Mouse (Mus musculus): ENCODE data around the gene Ninj1.

DNA sequence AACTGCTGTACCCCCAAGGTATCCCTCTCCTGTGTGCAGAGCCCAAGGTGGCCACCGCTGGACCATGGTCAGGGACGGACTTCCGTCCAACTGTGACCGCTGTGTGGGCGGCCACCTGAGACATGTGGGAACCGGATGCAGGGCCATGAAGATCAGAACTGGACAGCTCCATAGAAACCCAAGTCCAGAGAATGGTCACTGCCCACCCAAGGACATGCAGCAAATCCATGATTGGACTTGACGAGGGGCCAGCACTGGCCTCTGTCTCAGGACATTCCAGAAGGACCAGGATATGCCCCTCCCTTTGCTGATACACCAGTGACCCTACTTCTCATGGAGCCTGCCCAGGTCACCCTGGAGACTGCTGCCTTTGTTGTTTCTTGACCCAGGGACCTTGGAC lies 8.4 kb downstream of the Ninj1 start:
- TF ChIP-seq CTCF (IDR thresholded peaks at IDR 0.05; ENCODE audit: borderline replicate concordance, extremely low read depth, insufficient read depth, insufficient read length) (no peak), POLR2A (IDR thresholded peaks at IDR 0.05; ENCODE audit: borderline replicate concordance, extremely low read depth, insufficient read depth, insufficient read length, poor library complexity, severe bottlenecking) (no peak)

All from brain, embryonic 14.5 days (tissue).